Mouse (Mus musculus) lung, embryonic 14.5 days (tissue): Measurements from ENCODE around the gene Rc3h1. TPM values are rescaled to one million over a fixed set of nuclear protein-coding genes. Genes with fewer than 3 reads are reported as not detected.
"Not testable (repeated sequence)": the region's sequence is repeated elsewhere in the genome, so short reads cannot be mapped to it uniquely, and the experiment has no call there.

Experiments used
- ATAC-seq: fragments of 200-750 bp; cut with Nextera tagmentation; 2 replicates; pipeline ENCODE4 v1.8.0; 2017; ENCODE audit warnings: mild to moderate bottlenecking, moderate TSS enrichment, moderate library complexity; ENCODE audit not compliant: insufficient read depth
- DNase-seq: peaks from one replicate; pipeline ENCODE4 v3.0.0-alpha.2; 2015
- H3K27ac ChIP-seq: fragments of 300-500 bp; sonication (generic); 2 replicates; pipeline ENCODE4 v1.5.1; 2014; ENCODE audit warnings: low read depth, mild to moderate bottlenecking, moderate library complexity
- H3K27me3 ChIP-seq: fragments of 300-500 bp; sonication (generic); 2 replicates; pipeline ENCODE4 v1.6.1; 2014; ENCODE audit warnings: low read length, control low read depth; ENCODE audit not compliant: insufficient read depth
- H3K36me3 ChIP-seq: fragments of 300-500 bp; sonication (generic); 2 replicates; pipeline ENCODE4 v1.6.1; 2014; ENCODE audit warnings: control low read depth; ENCODE audit not compliant: insufficient read depth
- H3K4me1 ChIP-seq: fragments of 300-500 bp; sonication (generic); 2 replicates; pipeline ENCODE4 v1.6.1; 2014; ENCODE audit warnings: antibody characterized with exemption, control low read depth; ENCODE audit not compliant: insufficient read depth
- H3K4me2 ChIP-seq: fragments of 300-500 bp; sonication (generic); 2 replicates; pipeline ENCODE4 v1.6.1; 2014; ENCODE audit warnings: mild to moderate bottlenecking
- H3K4me3 ChIP-seq: fragments of 300-500 bp; sonication (generic); 2 replicates; pipeline ENCODE4 v1.5.1; 2014; ENCODE audit warnings: low read depth, low read length
- H3K9ac ChIP-seq: fragments of 300-500 bp; sonication (generic); 2 replicates; pipeline ENCODE4 v1.6.1; 2014
- H3K9me3 ChIP-seq: fragments of 300-500 bp; sonication (generic); 2 replicates; pipeline ENCODE4 v1.6.1; 2016; ENCODE audit warnings: low read depth, low read length, control low read depth
- CTCF ChIP-seq: IDR thresholded peaks from 2 replicates; pipeline ENCODE4 v1.5.1; 2016; ENCODE audit warnings: antibody characterized with exemption, low read depth
- WGBS: fragments of 180-500 bp; shearing (Covaris S2); extraction: QIAGEN DNeasy Blood & Tissue Kit; methylation state at CpG from one replicate; pipeline ENCODE4 v1.1.7; 2014; 5-methylcytosine and 5-hydroxymethylcytosine counted together
- polyA plus RNA-seq: library from polyadenylated mRNA; unstranded; fragments of >200 nt; fragmentation: Nextera tagmentation; extraction: Ambion mirVana; gene quantifications from 2 replicates; pipeline ENCODE4 v1.2.1, GENCODE M21; 2014

The Rc3h1 gene
- 11.1 and 11.4 TPM in 2 replicates for polyA plus RNA-seq

DNA sequence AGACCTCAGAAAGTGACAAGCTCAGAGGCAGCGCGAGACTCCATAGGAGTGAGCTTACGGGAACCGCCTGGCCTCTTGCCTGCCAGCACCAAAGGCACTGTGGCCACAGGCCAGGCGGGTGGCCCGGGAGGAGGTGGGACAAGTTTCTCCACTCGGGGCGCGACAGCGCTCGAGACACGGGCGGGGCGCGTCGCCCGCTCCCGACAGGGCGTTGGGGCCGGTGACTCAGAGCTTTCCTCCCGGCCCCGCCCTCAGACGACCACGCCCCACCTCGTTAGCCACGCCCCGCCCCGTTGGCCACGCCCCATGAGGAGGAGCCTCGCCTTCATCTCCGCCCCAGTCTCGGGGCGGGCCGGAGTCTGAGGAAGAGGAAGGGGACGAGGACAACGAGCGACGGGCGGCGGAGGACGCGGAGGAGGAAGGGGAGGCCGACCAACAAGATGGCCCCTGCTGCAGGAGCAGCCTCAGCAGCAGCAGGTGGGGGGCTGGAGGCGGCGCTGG lies at the start of gene Rc3h1:
Gene Rc3h1, plus strand, starts transcription at position 362 of the 501 bp plus-strand sequence.
- ATAC-seq: peak; percentile 95
- 0 out of 2 replicates have a peak, but pooled peaks have one; percentile 16 for TF ChIP-seq CTCF
- under 1% methylated on average over 45 of the region's 45 CpGs for WGBS

DNA sequence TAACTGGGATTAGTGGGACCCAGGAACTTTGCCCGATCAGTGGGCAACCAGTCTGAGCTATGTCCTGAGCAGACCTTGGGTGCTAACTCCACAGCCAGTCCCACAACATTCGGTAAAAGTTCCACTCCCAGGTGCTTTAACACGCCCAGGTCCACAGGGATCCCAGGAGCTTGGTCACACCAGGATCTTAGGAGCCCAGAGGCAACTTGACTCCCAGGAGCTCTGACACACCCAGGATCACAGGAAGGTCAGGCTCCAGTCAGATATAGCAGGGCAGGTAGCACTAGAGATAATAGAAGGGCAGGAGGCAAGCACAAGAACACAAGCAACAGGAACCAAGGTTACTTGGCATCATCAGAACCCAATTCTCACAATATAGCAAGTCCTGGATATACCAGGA lies 48.1 kb upstream of the Rc3h1 start:
- H3K4me1 ChIP-seq: no peaks in the 10 kb centered on the region
- H3K4me3 ChIP-seq: no peak overlapping the region
- H3K36me3 ChIP-seq: no peaks in the 10 kb centered on the region
- H3K4me2 ChIP-seq: no peak overlapping the region
- H3K27ac ChIP-seq: no peak overlapping the region
- no peak overlapping the region for H3K9ac ChIP-seq
- ATAC-seq (no peak), DNase-seq (no peak)
- TF ChIP-seq CTCF: no peak
- WGBS: 84% methylated on average over 3 of the region's 3 CpGs
- no peaks in the 10 kb centered on the region for H3K27me3 ChIP-seq
- H3K9me3 ChIP-seq: no peaks in the 10 kb centered on the region

More for the DNA sequence above, at the start of gene Rc3h1:
- Histone ChIP-seq H3K36me3 (no peaks in the 10 kb centered on the region), H3K27me3 (no peaks in the 10 kb centered on the region), H3K9me3 (no peaks in the 10 kb centered on the region), H3K4me2 (peak within 1 kb of the TSS; percentile 72), H3K4me3 (peak within 1 kb of the TSS; percentile 94), H3K4me1 (no peaks in the 10 kb centered on the region), H3K9ac (peak within 1 kb of the TSS; percentile 92), H3K27ac (peak within 1 kb of the TSS; percentile 93)
- peak; percentile 94 for DNase-seq

DNA sequence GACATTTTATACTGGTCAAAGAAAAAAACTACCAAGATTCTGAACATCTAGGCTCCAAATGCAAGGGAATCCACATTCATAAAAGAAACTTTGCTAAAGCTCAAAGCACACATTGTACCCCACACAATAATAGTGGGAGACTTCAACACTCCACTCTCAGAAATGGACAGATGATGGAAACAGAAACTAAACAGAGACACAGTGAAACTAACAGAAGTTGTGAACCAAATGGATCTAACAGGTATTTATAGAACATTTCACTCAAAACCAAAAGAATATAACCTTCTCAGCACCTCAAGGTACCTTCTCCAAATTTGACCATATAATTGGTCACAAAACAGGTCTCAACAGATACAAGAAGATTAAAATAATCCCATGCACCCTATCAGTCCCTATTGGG lies 46.3 kb upstream of the Rc3h1 start:
- not testable (repeated sequence) for H3K27ac ChIP-seq, H3K4me2 ChIP-seq, DNase-seq, H3K9ac ChIP-seq, H3K4me1 ChIP-seq, ATAC-seq, H3K9me3 ChIP-seq, H3K27me3 ChIP-seq, H3K4me3 ChIP-seq, H3K36me3 ChIP-seq

DNA sequence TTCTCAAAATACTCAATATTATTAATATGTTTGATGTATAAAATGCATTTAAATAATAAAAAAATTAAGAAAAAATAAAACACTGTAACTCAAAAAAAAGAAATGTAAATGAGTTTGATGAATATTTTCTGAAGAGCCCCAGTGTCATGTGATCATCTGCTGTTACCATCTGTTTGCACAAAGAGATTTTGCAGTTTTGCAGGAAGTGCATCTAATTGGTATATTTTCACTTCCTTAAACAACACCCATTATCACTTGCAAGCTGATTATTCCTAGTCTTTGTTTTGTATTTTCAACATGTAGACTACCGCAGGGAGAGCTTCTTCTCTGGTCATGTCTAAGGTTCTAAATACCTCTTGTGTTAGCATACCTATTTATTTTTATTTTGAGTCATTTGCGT lies 45.1 kb upstream of the Rc3h1 start:
- Histone ChIP-seq H3K4me1 (no peaks in the 10 kb centered on the region), H3K36me3 (no peaks in the 10 kb centered on the region), H3K27me3 (no peaks in the 10 kb centered on the region), H3K4me2 (no peak overlapping the region), H3K9ac (no peak overlapping the region), H3K4me3 (no peak overlapping the region), H3K9me3 (no peaks in the 10 kb centered on the region), H3K27ac (no peak overlapping the region)
- WGBS: 78% methylated on average over 2 of the region's 2 CpGs
- DNase-seq: no peak
- ATAC-seq: no peak
- no peak for TF ChIP-seq CTCF

DNA sequence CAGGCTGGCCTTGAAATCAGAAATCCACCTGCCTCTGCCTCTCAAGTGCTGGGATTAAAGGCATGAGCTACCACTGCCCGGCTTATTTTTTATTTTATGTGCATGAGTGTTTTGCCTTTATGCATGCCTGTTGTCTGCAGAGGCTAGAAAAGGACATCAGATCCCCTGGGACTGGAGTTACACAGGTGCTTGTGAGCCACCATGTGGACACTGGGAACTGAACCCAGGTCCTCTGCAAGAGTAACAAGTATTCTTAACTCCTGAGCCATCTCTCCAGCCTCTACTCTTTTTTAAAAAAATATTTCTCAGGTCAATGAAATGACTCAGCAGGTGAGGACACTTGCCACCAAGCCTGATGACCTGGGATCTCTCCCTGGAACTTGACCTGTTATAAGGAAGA lies 44.6 kb upstream of the Rc3h1 start:
- H3K4me2 ChIP-seq: no peak overlapping the region
- H3K27me3 ChIP-seq: no peaks in the 10 kb centered on the region
- no peaks in the 10 kb centered on the region for H3K36me3 ChIP-seq
- no peak for TF ChIP-seq CTCF
- no peak for DNase-seq
- no peak overlapping the region for H3K27ac ChIP-seq
- WGBS: 76% methylated on average over 1 of the region's 1 CpGs
- no peak for ATAC-seq
- no peaks in the 10 kb centered on the region for H3K4me1 ChIP-seq
- no peaks in the 10 kb centered on the region for H3K9me3 ChIP-seq
- H3K9ac ChIP-seq: no peak overlapping the region
- H3K4me3 ChIP-seq: no peak overlapping the region

DNA sequence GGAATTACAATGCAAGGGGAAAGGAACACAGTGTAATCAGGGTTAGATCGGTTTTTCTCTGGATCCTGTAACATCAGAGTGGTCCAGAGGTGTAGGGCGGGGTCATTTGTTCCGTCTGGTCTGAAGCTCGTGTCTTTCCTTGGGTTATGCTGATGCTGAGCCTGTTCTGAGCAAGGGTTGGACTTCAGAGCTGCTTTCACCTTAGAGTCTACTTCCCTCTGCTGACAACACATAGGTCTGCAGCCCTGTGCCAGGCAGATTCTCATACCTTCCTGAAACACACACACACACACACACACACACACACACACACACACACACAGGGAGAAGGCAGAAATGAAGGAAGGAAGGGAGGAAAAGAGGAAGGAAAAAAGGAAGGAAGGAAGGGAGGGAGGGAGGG lies 43.2 kb upstream of the Rc3h1 start:
- ATAC-seq (no peak), DNase-seq (no peak)
- TF ChIP-seq CTCF: no peak
- Histone ChIP-seq H3K4me1 (no peaks in the 10 kb centered on the region), H3K36me3 (no peaks in the 10 kb centered on the region), H3K27ac (no peak overlapping the region), H3K9me3 (no peaks in the 10 kb centered on the region), H3K4me2 (no peak overlapping the region), H3K9ac (no peak overlapping the region), H3K4me3 (no peak overlapping the region), H3K27me3 (no peaks in the 10 kb centered on the region)
- WGBS: 55% methylated on average over 4 of the region's 4 CpGs

DNA sequence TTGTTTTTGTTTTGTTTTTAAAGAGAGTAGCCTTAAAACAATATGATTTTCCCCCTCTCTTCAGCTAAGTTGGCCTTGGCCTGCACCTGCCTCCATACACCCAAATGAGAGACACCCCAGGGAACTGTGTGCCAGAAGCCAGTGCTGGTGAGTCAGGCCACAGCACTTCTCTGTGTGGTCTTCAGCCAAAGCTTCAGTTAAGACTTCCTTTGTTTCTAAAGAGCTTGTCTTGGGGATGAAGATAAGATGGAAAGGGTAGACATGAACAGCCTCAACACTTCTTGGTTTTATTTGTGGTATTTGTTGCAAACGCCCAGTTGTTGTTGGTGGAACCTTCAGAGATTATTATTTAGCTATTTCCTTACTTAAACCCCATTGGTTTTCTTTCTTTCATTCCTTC lies 31.5 kb upstream of the Rc3h1 start:
- DNase-seq (no peak), ATAC-seq (no peak)
- H3K4me3 ChIP-seq: no peak overlapping the region
- WGBS: 73% methylated on average over 1 of the region's 1 CpGs
- no peak overlapping the region for H3K9ac ChIP-seq
- no peaks in the 10 kb centered on the region for H3K9me3 ChIP-seq
- no peaks in the 10 kb centered on the region for H3K36me3 ChIP-seq
- H3K4me2 ChIP-seq: no peak overlapping the region
- no peaks in the 10 kb centered on the region for H3K27me3 ChIP-seq
- H3K4me1 ChIP-seq: no peaks in the 10 kb centered on the region
- H3K27ac ChIP-seq: no peak overlapping the region
- TF ChIP-seq CTCF: no peak

DNA sequence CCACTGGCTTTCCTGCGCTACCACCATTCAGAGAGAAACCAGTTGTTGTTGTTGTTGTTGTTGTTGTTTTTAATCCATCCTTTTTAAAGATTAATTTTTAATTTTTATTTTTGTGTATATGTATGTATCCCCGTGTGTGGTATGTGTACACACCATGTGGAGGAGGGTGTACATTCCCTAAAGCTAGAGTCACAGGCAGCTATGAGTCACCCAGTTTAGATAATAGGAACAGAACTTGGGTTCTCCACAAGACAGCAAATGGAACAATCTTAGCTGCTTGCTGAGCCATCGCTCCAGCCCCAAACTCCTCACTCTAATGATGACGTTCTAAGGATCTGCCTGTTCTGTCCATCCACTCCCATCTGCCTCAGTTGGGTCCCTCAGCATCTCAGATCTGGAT lies 29.2 kb upstream of the Rc3h1 start:
- no peak for TF ChIP-seq CTCF
- 87% methylated on average over 4 of the region's 4 CpGs for WGBS

More for the DNA sequence above, 29.2 kb upstream of the Rc3h1 start:
- Histone ChIP-seq H3K27ac (no peak overlapping the region), H3K36me3 (no peaks in the 10 kb centered on the region), H3K4me1 (no peaks in the 10 kb centered on the region), H3K4me3 (no peak overlapping the region), H3K9me3 (no peaks in the 10 kb centered on the region), H3K27me3 (no peaks in the 10 kb centered on the region), H3K9ac (no peak overlapping the region), H3K4me2 (no peak overlapping the region)
- DNase-seq (no peak), ATAC-seq (no peak)
